Mouse (Mus musculus): ENCODE measurements at regions not wholly inside any gene's neighbourhood (a gene's known extent, or its start where the extent isn't known, plus 50 kb on each side); places are given as distances from the start of the nearest gene placed in this dataset.

DNA sequence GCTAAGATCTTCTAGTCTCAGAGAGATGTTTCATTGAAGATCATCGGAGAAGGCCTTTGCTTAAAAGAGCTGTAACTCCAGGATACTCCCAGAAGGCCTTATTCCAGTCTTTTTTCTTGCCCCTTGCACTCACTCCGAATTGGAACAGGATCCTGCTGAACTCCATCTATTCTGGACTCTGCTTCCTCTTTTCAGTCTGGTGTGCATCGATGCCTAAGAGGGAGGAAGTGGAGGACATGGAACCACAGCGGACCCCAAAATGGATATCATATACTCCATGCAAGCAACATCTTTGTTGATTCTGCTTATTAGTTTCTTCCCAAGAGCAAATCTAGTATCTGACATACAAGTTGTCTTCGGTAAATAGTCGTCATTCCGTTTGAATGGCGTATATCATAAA lies 183.6 kb upstream of the Palmd start:
- TF ChIP-seq CTCF (IDR thresholded peaks at IDR 0.05) (no peak), POLR2A (IDR thresholded peaks at IDR 0.05; ENCODE audit: insufficient read depth, low read depth, low read length) (no peak)

Data from heart, adult 2 months (tissue).